Mouse (Mus musculus) CH12.LX (cell line): ENCODE results near the gene Mettl6.

Source experiments
- CHD1 ChIP-seq: IDR thresholded peaks from 2 replicates; pipeline ENCODE4 v1.6.1; 2012; ENCODE audit warnings: low read depth, low read length, improper control_type of control experiment, inconsistent platforms
- CHD2 ChIP-seq: IDR thresholded peaks from 2 replicates; pipeline ENCODE4 v1.6.1; 2011; ENCODE audit warnings: low read length, improper control_type of control experiment
- CTCF ChIP-seq, 2 experiments: IDR thresholded peaks in 1 of 2; conservative IDR thresholded peaks in 1 of 2; 2 replicates each; pipeline ENCODE4 v1.5.1; 2011 to 2012; ENCODE audit warnings: low read depth in 2 of 2, low read length in 2 of 2, improper control_type of control experiment in 1 of 2, inconsistent platforms in 1 of 2, mild to moderate bottlenecking in 1 of 2, moderate library complexity in 1 of 2
- ETS1 ChIP-seq: conservative IDR thresholded peaks from 2 replicates; pipeline ENCODE4 v1.6.1; 2012; ENCODE audit warnings: low read depth, mild to moderate bottlenecking, inconsistent platforms, low read length, improper control_type of control experiment, moderate library complexity
- GABPA ChIP-seq: IDR thresholded peaks from 2 replicates; pipeline ENCODE4 v1.6.1; 2012; ENCODE audit warnings: low read depth, low read length, improper control_type of control experiment, inconsistent platforms; ENCODE audit not compliant: insufficient replicate concordance
- HCFC1 ChIP-seq: IDR thresholded peaks from 2 replicates; pipeline ENCODE4 v1.6.1; 2012; ENCODE audit warnings: low read depth, mild to moderate bottlenecking, inconsistent platforms, low read length, improper control_type of control experiment
- KAT2A ChIP-seq: IDR thresholded peaks from 2 replicates; pipeline ENCODE4 v1.6.1; 2012; ENCODE audit warnings: low read length, improper control_type of control experiment, inconsistent platforms; ENCODE audit not compliant: insufficient replicate concordance
- NELFE ChIP-seq: IDR thresholded peaks from 2 replicates; pipeline ENCODE4 v1.6.1; 2011; ENCODE audit warnings: low read depth, low read length, improper control_type of control experiment
- NRF1 ChIP-seq: IDR thresholded peaks from 2 replicates; pipeline ENCODE4 v1.6.1; 2014; ENCODE audit warnings: low read depth, mild to moderate bottlenecking, inconsistent platforms, low read length, improper control_type of control experiment, moderate library complexity
- POLR2A ChIP-seq: IDR thresholded peaks from 2 replicates; pipeline ENCODE4 v1.6.1; 2011; ENCODE audit warnings: low read depth, mild to moderate bottlenecking, improper control_type of control experiment, low read length
- POLR2AphosphoS2 ChIP-seq: IDR thresholded peaks from 2 replicates; pipeline ENCODE4 v1.6.1; 2011; ENCODE audit warnings: low read depth, low read length, improper control_type of control experiment
- USF1 ChIP-seq: IDR thresholded peaks from 2 replicates; pipeline ENCODE4 v1.6.1; 2014; ENCODE audit warnings: low read depth, mild to moderate bottlenecking, inconsistent platforms, low read length, improper control_type of control experiment
- ZNF384 ChIP-seq: IDR thresholded peaks from 2 replicates; pipeline ENCODE4 v1.6.1; 2012; ENCODE audit warnings: low read depth, low read length, improper control_type of control experiment, inconsistent platforms

DNA sequence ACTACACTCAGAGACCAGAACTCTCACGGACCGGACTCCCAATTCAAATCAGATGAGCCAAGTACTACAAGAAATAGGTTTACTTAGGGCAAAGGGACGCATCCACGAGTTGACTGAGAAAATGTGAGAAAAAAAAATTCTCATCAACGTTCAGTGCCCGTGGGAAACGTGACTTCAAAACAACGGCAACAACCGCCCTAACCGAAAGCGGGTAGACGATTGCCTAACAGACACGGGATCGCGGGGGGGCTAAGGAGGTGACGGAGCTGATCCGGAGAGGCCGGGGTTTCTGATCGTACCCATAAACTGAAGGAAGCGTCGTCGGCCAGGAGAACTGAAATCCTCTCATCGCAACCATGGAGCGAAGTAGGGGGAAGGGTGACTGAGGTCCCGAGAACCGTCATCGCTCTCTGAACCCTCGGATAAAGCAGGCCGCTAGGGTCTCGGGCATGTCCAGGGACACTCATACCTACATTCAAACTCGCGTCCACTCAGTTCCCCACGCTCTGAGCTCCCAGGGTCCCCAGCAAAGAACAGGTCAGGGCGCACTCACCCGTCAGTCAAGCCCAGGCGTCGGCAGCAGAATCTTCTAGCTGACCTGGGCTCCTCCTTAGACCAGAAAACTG lies 378 bp downstream of the Mettl6 start, which contains the start of gene Eaf1:
- TF ChIP-seq CTCF (conservative IDR thresholded peaks at IDR 0.05 in 1 of 2, IDR thresholded peaks at IDR 0.05 in 1 of 2; ENCODE audit: low read depth in 2 of 2, low read length in 2 of 2) (no peak), CHD2 (no peak), POLR2AphosphoS2 (no peak), HCFC1 (no peak), POLR2A (no peak), USF1 (no peak), NELFE (no peak), ETS1 (no peak), NRF1 (no peak), KAT2A (no peak), CHD1 (no peak; the same call in 1 of the 2 replicates), GABPA (no peak), ZNF384 (no peak)
